Mouse (Mus musculus): ENCODE results near the gene Naxe.

DNA sequence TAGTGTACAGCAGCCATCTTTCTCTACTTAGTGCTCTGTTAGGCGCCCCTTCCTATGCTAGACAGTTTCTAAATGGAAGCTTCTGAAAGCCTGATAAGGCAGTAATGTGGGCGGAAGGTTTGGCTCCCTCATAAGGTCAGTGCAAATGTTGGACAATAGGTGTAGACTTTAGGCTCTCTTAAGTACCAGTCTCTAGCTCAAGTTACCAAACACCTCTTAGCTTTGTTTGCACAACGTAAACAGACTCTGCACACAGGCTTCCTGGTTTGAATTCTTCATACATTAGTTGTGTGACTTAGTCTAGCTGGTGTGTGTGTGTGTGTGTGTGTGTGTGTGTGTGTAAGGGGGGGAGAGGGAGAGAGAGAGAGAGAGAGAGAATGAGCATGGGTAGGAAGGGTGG lies 8.8 kb downstream of the Naxe start:
- TF ChIP-seq CTCF (IDR thresholded peaks at IDR 0.05; ENCODE audit: insufficient read depth, low read length) (no peak), POLR2A (IDR thresholded peaks at IDR 0.05; ENCODE audit: borderline replicate concordance, extremely low read depth, low read depth, low read length) (no peak)

All from lung, adult 2 months (tissue).